In the genomic region with DNA sequence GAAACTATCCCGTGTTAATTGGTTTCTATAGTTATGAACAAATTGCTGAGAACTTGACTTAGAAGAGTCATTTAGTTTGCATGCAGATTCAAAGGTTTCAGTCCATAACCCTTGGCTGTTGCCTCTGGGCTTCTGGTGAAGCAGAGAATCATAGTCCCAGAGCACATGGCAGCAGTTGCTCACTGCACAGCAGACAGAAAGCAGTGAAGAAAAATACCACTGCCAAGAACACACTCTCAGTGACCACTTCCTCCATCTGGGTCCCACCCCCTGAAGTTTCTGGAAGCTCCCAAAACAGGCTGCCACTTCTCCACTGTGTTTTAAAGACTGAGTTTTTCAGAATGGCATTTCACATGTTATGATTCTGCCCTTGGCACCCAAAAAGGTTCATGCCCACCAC, we compare ENCODE assay signal across 15 mouse cellular contexts.
"Had no signal": no experiment of that assay in that cellular context is flagged by ENCODE, and none has a peak within 500 bp of the region (broad histone marks: within the 10 kb centered on the region; RNA-seq: fewer than 3 reads in every experiment).

No protein-coding gene starts in this region.

- DNase-seq: kidney, adult 2 months; kidney, postnatal 36 days; layer of hippocampus, adult 9-11 months; layer of hippocampus, postnatal 36 days; lung, embryonic 14.5 days; lung, postnatal 10 days; midbrain, embryonic 14.5 days; right cerebral cortex, postnatal 14 days; thymus, adult 18-20 months; thymus, postnatal 14 days had no signal

- ATAC-seq: liver, embryonic 12.5 days had no signal

- H3K4me1 ChIP-seq: neural tube, embryonic 13.5 days had no signal

- H3K27ac ChIP-seq: kidney, postnatal 0 days; limb, embryonic 15.5 days; liver, embryonic 12.5 days; midbrain, embryonic 10.5 days; neural tube, embryonic 13.5 days had no signal

- H3K4me3 ChIP-seq: limb, embryonic 15.5 days; liver, embryonic 12.5 days; midbrain, embryonic 10.5 days; neural tube, embryonic 13.5 days had no signal
